Comparison of ENCODE assay signal across 8 mouse cellular contexts in the genomic region with DNA sequence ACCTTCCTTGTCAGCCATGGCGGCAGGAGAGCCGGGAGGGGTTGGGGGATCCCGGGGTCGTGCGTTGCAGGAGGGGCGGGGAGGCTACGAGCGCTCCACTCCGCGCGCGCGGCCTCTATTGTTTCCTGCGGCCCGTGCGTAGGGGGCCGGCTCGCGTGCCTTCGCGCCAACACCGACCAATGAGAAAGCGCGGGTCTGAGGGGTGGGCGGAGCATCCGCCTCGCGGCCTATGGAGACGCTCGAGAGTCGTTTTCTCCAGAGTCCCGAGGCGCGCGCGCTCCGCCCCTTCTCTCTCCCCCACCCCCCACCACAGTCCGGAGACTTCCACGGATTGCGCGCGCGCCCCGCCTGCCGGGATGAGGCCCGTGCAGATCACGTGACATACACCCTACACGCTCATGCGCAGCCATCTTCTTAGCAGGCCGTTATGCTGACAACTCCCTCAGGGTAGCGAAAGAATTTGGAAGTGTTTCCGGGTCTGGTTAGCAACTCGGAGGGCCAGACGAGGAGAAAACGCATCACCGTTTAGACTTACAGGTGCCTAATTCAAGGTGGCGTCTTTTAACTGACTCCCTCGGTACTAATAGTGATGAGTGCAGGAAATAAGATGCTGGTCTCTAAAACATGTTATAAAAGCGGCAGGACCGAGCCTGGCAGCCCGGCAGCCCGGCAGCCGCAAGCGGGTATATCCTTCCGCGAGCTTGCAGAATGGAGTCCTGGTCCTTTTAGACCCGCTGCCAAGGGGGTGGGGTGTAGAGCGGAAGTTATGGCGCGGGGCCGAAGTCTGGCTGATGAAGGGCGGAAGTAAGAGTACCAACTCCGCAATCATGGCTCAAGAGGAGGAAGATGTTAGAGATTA. TPM values are rescaled to one million over a fixed set of nuclear protein-coding genes. Genes with fewer than 3 reads are reported as not detected.
DNase-seq lines count a peak whose midpoint lies in the region; ATAC-seq and TF ChIP-seq lines count a peak whose summit lies in the region.

A gene (minus strand): TSS at position 155 of the 859 bp plus-strand sequence.
A gene (plus strand): TSS at position 480 of the 859 bp plus-strand sequence.

- H3K9me3 ChIP-seq in G1E (replicated peaks), result no peaks in the 10 kb centered on the region
- no peaks in the 10 kb centered on the region for H3K9me3 ChIP-seq in forebrain, embryonic 16.5 days (ENCODE audit: control insufficient read depth, low read length)
- H3K9me3 ChIP-seq in lung, embryonic 14.5 days (ENCODE audit: low read depth, low read length), result no peaks in the 10 kb centered on the region

- TF ChIP-seq CTCF in G1E (IDR thresholded peaks at IDR 0.05; ENCODE audit: low read depth, low read length), result no peak
- peak; percentile 71 for TF ChIP-seq CTCF in layer of hippocampus, adult 2 months (conservative IDR thresholded peaks at IDR 0.05)
- no peak for TF ChIP-seq CTCF in lung, embryonic 14.5 days (IDR thresholded peaks at IDR 0.05; ENCODE audit: low read depth)
- no peak for TF ChIP-seq CTCF in olfactory bulb, adult 2 months (IDR thresholded peaks at IDR 0.05; ENCODE audit: insufficient read depth, low read depth, low read length)
- peak; percentile 13; the same call in 1 of the 2 replicates for TF ChIP-seq CTCF in thymus, adult 2 months (IDR thresholded peaks at IDR 0.05; ENCODE audit: borderline replicate concordance, control insufficient read depth, extremely low read depth, insufficient read depth, low read length, poor library complexity)

- intact Hi-C loops in heart, postnatal 36 days (cut with DNase I), result loop anchor here (10.0 kb wide), 1 partner anchor 269 kb away; a partner anchor contains a TSS

- H3K27me3 ChIP-seq in G1E (ENCODE audit: insufficient read depth, low read length), result no peaks in the 10 kb centered on the region
- H3K27me3 ChIP-seq in forebrain, embryonic 16.5 days (replicated peaks; ENCODE audit: control insufficient read depth, insufficient read depth, low read length), result no peaks in the 10 kb centered on the region
- H3K27me3 ChIP-seq in lung, embryonic 14.5 days (ENCODE audit: insufficient read depth, low read length), result no peaks in the 10 kb centered on the region
- no peaks in the 10 kb centered on the region for H3K27me3 ChIP-seq in thymus, adult 2 months (ENCODE audit: control insufficient read depth, insufficient read depth, low read length)

- TF ChIP-seq POLR2A in olfactory bulb, adult 2 months (IDR thresholded peaks at IDR 0.05; ENCODE audit: insufficient read depth, low read depth, low read length), result peak; percentile 55; the same call in 1 of the 2 replicates
- peak; percentile 48 for TF ChIP-seq POLR2A in thymus, adult 2 months (IDR thresholded peaks at IDR 0.05; ENCODE audit: control insufficient read depth, extremely low read depth, insufficient read depth, low read length, poor library complexity)

- peak; percentile 98 for DNase-seq in G1E (ENCODE audit: low spot score)
- DNase-seq in cerebellum, adult 18-20 months, result peak; percentile 97
- DNase-seq in heart, postnatal 36 days, result peak; percentile 93 to 94
- DNase-seq in layer of hippocampus, adult 2 months (ENCODE audit: low spot score in 2 of 2), result peak; percentile 95 to 98
- peak; percentile 99 for DNase-seq in lung, embryonic 14.5 days
- peak; percentile 97 for DNase-seq in thymus, adult 2 months

- peak within 1 kb of the TSS; percentile 88 for H3K9ac ChIP-seq in forebrain, embryonic 16.5 days (replicated peaks; ENCODE audit: low read depth, low read length)
- H3K9ac ChIP-seq in lung, embryonic 14.5 days, result peak within 1 kb of the TSS; percentile 96

- peak within 1 kb of the TSS; percentile 98 for H3K4me3 ChIP-seq in G1E (ENCODE audit: low read depth, low read length)
- H3K4me3 ChIP-seq in forebrain, embryonic 16.5 days (replicated peaks; ENCODE audit: low read length), result peak within 1 kb of the TSS; percentile 82
- H3K4me3 ChIP-seq in layer of hippocampus, adult 2 months, result peak within 1 kb of the TSS; percentile 98
- peak within 1 kb of the TSS; percentile 97 for H3K4me3 ChIP-seq in lung, embryonic 14.5 days (ENCODE audit: low read depth, low read length)
- peak within 1 kb of the TSS; percentile 84 for H3K4me3 ChIP-seq in olfactory bulb, adult 2 months (ENCODE audit: insufficient read depth, low read depth, low read length)
- H3K4me3 ChIP-seq in thymus, adult 2 months (ENCODE audit: control insufficient read depth, insufficient read depth, low read length), result peak within 1 kb of the TSS; percentile 79

- peaks cover 63% of the 10 kb centered on the region for H3K36me3 ChIP-seq in G1E (replicated peaks)
- H3K36me3 ChIP-seq in forebrain, embryonic 16.5 days (ENCODE audit: control insufficient read depth, insufficient read depth), result no peaks in the 10 kb centered on the region
- peaks cover 34% of the 10 kb centered on the region for H3K36me3 ChIP-seq in lung, embryonic 14.5 days (ENCODE audit: insufficient read depth)
- peaks cover 3% of the 10 kb centered on the region for H3K36me3 ChIP-seq in thymus, adult 2 months (ENCODE audit: control insufficient read depth, insufficient read depth, low read length)

- peaks cover 52% of the 10 kb centered on the region for H3K4me1 ChIP-seq in G1E (ENCODE audit: insufficient read depth, low read depth, low read length)
- H3K4me1 ChIP-seq in forebrain, embryonic 16.5 days (replicated peaks; ENCODE audit: control insufficient read depth, insufficient read depth, low read length), result peaks cover 31% of the 10 kb centered on the region
- H3K4me1 ChIP-seq in lung, embryonic 14.5 days (ENCODE audit: insufficient read depth), result peaks cover 8% of the 10 kb centered on the region; the same call in 1 of the 2 replicates
- peaks cover 2% of the 10 kb centered on the region; the same call in 1 of the 2 replicates for H3K4me1 ChIP-seq in olfactory bulb, adult 2 months (ENCODE audit: control insufficient read depth, insufficient read depth, low read length)
- H3K4me1 ChIP-seq in thymus, adult 2 months (replicated peaks; ENCODE audit: control insufficient read depth, insufficient read depth, low read length), result peaks cover 5% of the 10 kb centered on the region

- under 1% methylated on average over 73 of the region's 73 CpGs for WGBS in forebrain, embryonic 16.5 days
- WGBS in lung, embryonic 14.5 days, result under 1% methylated on average over 71 of the region's 73 CpGs
- under 1% methylated on average over 73 of the region's 73 CpGs for WGBS in olfactory bulb, adult 2 months
- WGBS in thymus, adult 2 months, result under 1% methylated on average over 73 of the region's 73 CpGs

- peak within 1 kb of the TSS; percentile 76 for H3K4me2 ChIP-seq in forebrain, embryonic 16.5 days (ENCODE audit: low read length)
- H3K4me2 ChIP-seq in lung, embryonic 14.5 days, result peak within 1 kb of the TSS; percentile 90

- peak within 1 kb of the TSS; percentile 98 for H3K27ac ChIP-seq in forebrain, embryonic 16.5 days (ENCODE audit: low read length)
- H3K27ac ChIP-seq in layer of hippocampus, adult 2 months, result peak within 1 kb of the TSS; percentile 99
- peak within 1 kb of the TSS; percentile 99 for H3K27ac ChIP-seq in lung, embryonic 14.5 days (ENCODE audit: low read depth)
- H3K27ac ChIP-seq in olfactory bulb, adult 2 months (ENCODE audit: insufficient read depth, low read depth, low read length), result peak within 1 kb of the TSS; percentile 99
- H3K27ac ChIP-seq in thymus, adult 2 months (ENCODE audit: control insufficient read depth, insufficient read depth, low read length), result peak within 1 kb of the TSS; percentile 93

- ATAC-seq in G1E (ENCODE audit: extremely low read depth, insufficient number of reproducible peaks, low FRiP score, poor library complexity, severe bottlenecking), result peak; percentile 93
- ATAC-seq in forebrain, embryonic 16.5 days, result peak; percentile 98
- ATAC-seq in lung, embryonic 14.5 days (ENCODE audit: insufficient read depth), result peak; percentile 99

RNA-seq across cellular contexts. Expression of the first gene that starts in this region (rescaled TPM):
- total RNA-seq in G1E (2014; fragmentation: Nextera tagmentation) (223 and 238 TPM in 2 replicates), G1E (2017) (120 and 127 TPM in 2 replicates)
- polyA plus RNA-seq in G1E (2012), result 64.7 and 74.1 TPM in 2 replicates
- polyA plus RNA-seq in forebrain, embryonic 16.5 days (2015; fragmentation: Nextera tagmentation; extraction: Ambion mirVana), result 388 and 437 TPM in 2 replicates
- total RNA-seq in heart, postnatal 36 days (2021), result 10 to 100 TPM; 70.5 to 80.8 TPM
- 100 to 1,000 TPM; 117 to 130 TPM for total RNA-seq in layer of hippocampus, adult 2 months (2021)
- polyA plus RNA-seq in lung, embryonic 14.5 days (2014; fragmentation: Nextera tagmentation; extraction: Ambion mirVana), result 387 and 402 TPM in 2 replicates
- polyA plus RNA-seq in olfactory bulb, adult 2 months (2012; ENCODE audit: insufficient read depth, insufficient read length, low replicate concordance, missing spikeins), result not detected in 2 replicates
- 55.5 and 61.0 TPM in 2 replicates for polyA plus RNA-seq in thymus, adult 2 months (2012; rRNA removed)

RNA-seq across cellular contexts. Expression of the second gene that starts in this region (rescaled TPM):
- total RNA-seq in G1E (2014; fragmentation: Nextera tagmentation) (12.0 and 15.3 TPM in 2 replicates), G1E (2017) (57.2 and 77.1 TPM in 2 replicates)
- polyA plus RNA-seq in G1E (2012), result 2.3 and 2.8 TPM in 2 replicates
- 25.8 and 26.0 TPM in 2 replicates for polyA plus RNA-seq in forebrain, embryonic 16.5 days (2015; fragmentation: Nextera tagmentation; extraction: Ambion mirVana)
- total RNA-seq in heart, postnatal 36 days (2021), result 10 to 100 TPM; 22.9 to 27.1 TPM
- total RNA-seq in layer of hippocampus, adult 2 months (2021), result 10 to 100 TPM; 31.8 to 32.3 TPM
- 49.2 and 51.6 TPM in 2 replicates for polyA plus RNA-seq in lung, embryonic 14.5 days (2014; fragmentation: Nextera tagmentation; extraction: Ambion mirVana)
- not detected in 2 replicates for polyA plus RNA-seq in olfactory bulb, adult 2 months (2012; ENCODE audit: insufficient read depth, insufficient read length, low replicate concordance, missing spikeins)
- polyA plus RNA-seq in thymus, adult 2 months (2012; rRNA removed), result 14.3 and 14.4 TPM in 2 replicates

Comparison
In these comparisons a context has a peak if more than half of its experiments do, and no peak if none do; other contexts are left out.
1. Peak in every context shown above with its lines: DNase-seq, ATAC-seq, H3K4me3 ChIP-seq and H3K27ac ChIP-seq.
2. CTCF ChIP-seq: peak in layer of hippocampus, adult 2 months (single experiment) and thymus, adult 2 months (single experiment); none in G1E (single experiment), lung, embryonic 14.5 days (single experiment) and olfactory bulb, adult 2 months (single experiment).